Mouse (Mus musculus) G1E (cell line): ENCODE measurements at regions not wholly inside any gene's neighbourhood (a gene's known extent, or its start where the extent isn't known, plus 50 kb on each side); places are given as distances from the start of the nearest gene placed in this dataset.

Experiments used
- ATAC-seq: 2 replicates; pipeline ENCODE4 v1.8.0; 2016; ENCODE audit warnings: mild to moderate bottlenecking; ENCODE audit not compliant: insufficient number of reproducible peaks, poor library complexity, low FRiP score, severe bottlenecking; ENCODE audit errors: extremely low read depth
- DNase-seq: peaks from one replicate; pipeline ENCODE4 v3.0.0; 2012; ENCODE audit warnings: low spot score
- H3K27me3 ChIP-seq: 2 replicates; pipeline ENCODE4 v1.6.1; 2012; ENCODE audit warnings: mild to moderate bottlenecking, low read length, inconsistent platforms; ENCODE audit not compliant: insufficient read depth
- H3K36me3 ChIP-seq: replicated peaks from 2 replicates; pipeline ENCODE3; 2012; ENCODE audit warnings: mild to moderate bottlenecking, inconsistent platforms
- H3K4me1 ChIP-seq: 2 replicates; pipeline ENCODE4 v1.6.1; 2012; ENCODE audit warnings: low read depth, low read length, inconsistent platforms, mixed read lengths; ENCODE audit not compliant: insufficient read depth
- H3K4me3 ChIP-seq: 2 replicates; pipeline ENCODE4 v1.5.1; 2012; ENCODE audit warnings: low read depth, mild to moderate bottlenecking, inconsistent platforms, low read length, moderate library complexity, mixed read lengths
- H3K9me3 ChIP-seq: replicated peaks from 2 replicates; pipeline ENCODE4 v1.6.1; 2012; ENCODE audit warnings: inconsistent platforms
- CTCF ChIP-seq: IDR thresholded peaks from 2 replicates; pipeline ENCODE4 v1.5.1; 2012; ENCODE audit warnings: low read depth, low read length, inconsistent platforms, mixed read lengths
- GATA1 ChIP-seq: IDR thresholded peaks from 2 replicates; pipeline ENCODE4 v1.6.1; 2012; ENCODE audit warnings: borderline replicate concordance, low read length, inconsistent platforms, mixed read lengths
- GATA2 ChIP-seq: IDR thresholded peaks from 2 replicates; pipeline ENCODE4 v1.6.1; 2012; ENCODE audit warnings: low read depth, low read length, inconsistent platforms, borderline replicate concordance
- POLR2AphosphoS5 ChIP-seq: IDR thresholded peaks from 2 replicates; pipeline ENCODE4 v1.6.1; 2012; ENCODE audit warnings: low read depth, low read length, inconsistent platforms; ENCODE audit not compliant: insufficient replicate concordance
- TAL1 ChIP-seq: conservative IDR thresholded peaks from 2 replicates; pipeline ENCODE4 v1.6.1; 2012; ENCODE audit warnings: low read depth, low read length, inconsistent platforms, mixed read lengths

DNA sequence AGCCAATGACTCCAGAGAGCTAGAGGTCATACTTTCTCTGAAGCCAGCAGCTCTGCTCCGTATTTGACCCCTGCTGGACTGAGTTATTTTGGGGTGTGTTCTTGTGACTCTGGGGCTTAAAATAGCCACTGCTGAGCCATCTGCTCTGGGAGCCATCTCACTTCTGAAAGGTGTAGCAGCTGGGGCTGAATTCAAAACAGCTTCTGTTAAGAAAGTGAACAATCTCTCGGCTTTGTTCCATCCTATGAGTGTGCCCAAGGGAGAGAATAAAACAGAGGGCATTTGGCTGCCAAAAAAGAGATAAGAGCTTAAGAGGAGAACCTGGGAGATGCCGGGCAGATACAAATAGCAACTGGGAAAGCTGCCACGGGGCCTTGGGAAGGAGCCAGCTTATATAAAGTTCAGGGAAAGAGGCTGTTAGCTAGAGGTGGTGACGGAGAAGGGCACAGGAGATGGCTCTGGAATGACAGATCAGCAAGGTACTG is 611.7 kb upstream of the Castor2 start:
- H3K4me3 ChIP-seq: no peak overlapping the region
- H3K9me3 ChIP-seq: peaks cover 26% of the 10 kb centered on the region
- no peaks in the 10 kb centered on the region for H3K4me1 ChIP-seq
- no peaks in the 10 kb centered on the region for H3K27me3 ChIP-seq
- ATAC-seq: no peak
- no peak for DNase-seq
- TF ChIP-seq TAL1 (no peak), GATA2 (no peak), GATA1 (no peak), POLR2AphosphoS5 (no peak), CTCF (no peak)
- no peaks in the 10 kb centered on the region for H3K36me3 ChIP-seq

DNA sequence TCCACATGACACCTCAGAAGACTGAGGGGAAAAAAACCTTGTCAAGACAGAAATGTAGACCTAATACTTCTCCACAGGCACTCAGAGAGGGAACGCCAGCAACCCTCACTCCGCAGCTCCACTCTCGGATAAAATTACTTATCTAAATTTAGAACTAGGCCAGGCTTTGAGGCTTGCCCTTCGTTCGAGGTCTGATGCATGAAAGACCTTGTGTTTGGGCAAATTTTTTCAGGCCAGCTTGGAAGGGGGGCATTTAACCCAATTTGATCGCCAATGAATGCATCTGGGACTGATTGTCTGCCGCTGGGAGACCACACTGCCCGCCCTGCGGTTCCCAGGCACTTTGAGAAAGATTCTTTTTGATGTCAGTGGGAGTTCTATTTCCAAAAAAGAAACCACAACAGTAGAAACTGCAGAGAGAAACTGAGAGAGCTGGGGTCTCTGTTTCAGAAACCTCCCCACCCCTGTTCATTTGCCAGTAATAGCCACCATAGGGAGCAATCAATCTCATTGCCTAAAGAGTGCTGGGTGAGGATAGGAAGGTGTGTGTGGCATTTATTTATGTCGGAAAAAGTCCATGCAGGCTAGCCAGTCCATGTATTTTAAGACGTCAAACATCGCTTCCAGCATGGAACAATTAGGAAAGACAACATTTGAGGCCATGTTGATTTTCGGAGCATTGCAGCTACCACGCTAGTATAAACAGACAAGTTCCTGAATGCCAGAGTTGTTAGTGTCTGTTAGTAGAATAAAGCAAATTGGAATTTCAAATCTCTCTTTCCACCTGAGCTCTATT is 617.0 kb upstream of the Castor2 start:
- no peak for DNase-seq
- no peak for ATAC-seq
- Histone ChIP-seq H3K9me3 (peaks cover 35% of the 10 kb centered on the region), H3K36me3 (no peaks in the 10 kb centered on the region), H3K4me1 (no peaks in the 10 kb centered on the region), H3K27me3 (no peaks in the 10 kb centered on the region), H3K4me3 (no peak overlapping the region)
- TF ChIP-seq GATA2 (no peak), POLR2AphosphoS5 (no peak), TAL1 (no peak), CTCF (no peak)

DNA sequence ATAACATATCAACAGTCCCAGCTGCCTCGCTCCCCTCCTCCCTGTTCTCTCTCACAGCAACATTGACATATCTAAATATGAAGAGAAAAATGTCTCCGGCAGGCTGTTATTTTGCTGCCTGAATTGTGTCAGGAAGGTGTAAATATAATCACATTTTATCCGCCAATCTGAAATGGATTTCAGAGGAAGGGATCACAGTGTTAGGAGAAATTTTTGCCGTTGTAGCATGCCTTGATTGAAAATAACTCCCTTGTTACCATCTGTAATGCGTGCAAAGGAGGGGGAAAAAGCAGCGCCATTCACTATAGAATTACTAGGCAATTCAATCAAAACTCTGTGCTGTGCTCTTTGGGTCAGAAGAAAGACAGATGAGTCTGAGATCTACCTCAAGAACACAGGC is 620.3 kb upstream of the Castor2 start:
- H3K9me3 ChIP-seq: peaks cover 31% of the 10 kb centered on the region
- DNase-seq (no peak), ATAC-seq (no peak)
- H3K4me1 ChIP-seq: no peaks in the 10 kb centered on the region
- no peak for TF ChIP-seq GATA1
- no peak for TF ChIP-seq CTCF
- TF ChIP-seq GATA2: no peak
- no peak for TF ChIP-seq POLR2AphosphoS5
- no peak for TF ChIP-seq TAL1
- H3K4me3 ChIP-seq: no peak overlapping the region
- H3K36me3 ChIP-seq: no peaks in the 10 kb centered on the region
- H3K27me3 ChIP-seq: no peaks in the 10 kb centered on the region

DNA sequence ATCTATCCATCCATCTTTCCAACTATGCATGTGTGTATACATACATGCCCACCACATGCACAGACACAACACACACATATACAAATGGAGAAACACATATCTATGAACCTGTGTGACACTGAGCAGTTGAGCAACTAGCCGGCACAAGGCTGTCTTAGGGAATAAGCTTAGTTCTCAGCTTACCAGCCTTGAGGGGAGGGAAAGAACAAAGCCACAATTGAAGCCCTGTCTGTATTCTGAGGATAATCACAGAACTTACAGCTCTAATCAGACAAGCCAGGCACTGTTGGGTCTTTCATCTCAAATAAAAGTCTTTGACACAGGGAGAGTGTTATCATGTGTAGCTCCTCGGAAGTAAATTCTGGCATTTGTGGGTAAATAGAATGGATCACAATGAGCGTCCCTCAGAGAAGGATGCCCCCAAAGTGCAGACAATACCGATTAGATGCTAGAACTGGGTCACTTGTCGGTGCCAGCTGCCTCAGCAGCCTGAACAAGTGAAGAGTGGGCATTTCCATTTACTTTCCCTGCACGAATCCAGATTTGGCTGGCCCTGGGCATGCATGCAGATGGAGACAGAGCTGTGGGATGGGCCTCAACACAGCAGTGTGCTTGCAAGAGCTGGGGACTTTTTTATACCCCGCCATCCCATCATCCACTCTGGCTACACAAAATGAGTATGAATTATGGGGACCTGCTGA is 646.0 kb upstream of the Castor2 start:
- DNase-seq (no peak), ATAC-seq (no peak)
- no peak overlapping the region for H3K4me3 ChIP-seq
- no peaks in the 10 kb centered on the region for H3K36me3 ChIP-seq
- H3K4me1 ChIP-seq: no peaks in the 10 kb centered on the region
- TF ChIP-seq GATA2 (no peak), CTCF (no peak), GATA1 (no peak), TAL1 (no peak), POLR2AphosphoS5 (no peak)
- H3K27me3 ChIP-seq: no peaks in the 10 kb centered on the region
- H3K9me3 ChIP-seq: peaks cover 25% of the 10 kb centered on the region

DNA sequence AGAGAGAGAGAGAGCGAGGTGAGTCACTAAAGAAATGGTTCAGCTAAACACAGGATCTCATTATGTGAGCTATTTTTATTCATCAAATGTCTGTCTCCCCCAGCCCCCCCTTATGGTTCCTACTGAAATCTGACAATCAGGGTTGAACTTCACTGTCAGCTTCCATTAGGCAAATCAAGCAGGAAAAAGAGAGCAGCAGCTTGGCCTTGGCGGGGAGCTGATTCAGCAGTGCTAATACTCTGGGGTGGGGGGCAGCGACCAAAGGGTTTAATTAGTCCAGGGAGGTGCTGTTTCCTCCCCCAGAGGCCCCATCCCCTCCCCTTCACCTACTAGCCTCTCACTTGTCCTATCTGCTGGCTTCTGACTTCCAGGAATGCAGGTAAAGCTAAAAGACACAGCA is 649.6 kb upstream of the Castor2 start:
- ATAC-seq: no peak
- no peak for TF ChIP-seq POLR2AphosphoS5
- TF ChIP-seq TAL1: no peak
- TF ChIP-seq CTCF: no peak
- TF ChIP-seq GATA1: no peak
- TF ChIP-seq GATA2: no peak
- H3K4me3 ChIP-seq: no peak overlapping the region
- H3K27me3 ChIP-seq: no peaks in the 10 kb centered on the region
- peaks cover 27% of the 10 kb centered on the region for H3K9me3 ChIP-seq
- no peak for DNase-seq
- no peaks in the 10 kb centered on the region for H3K36me3 ChIP-seq
- H3K4me1 ChIP-seq: no peaks in the 10 kb centered on the region

DNA sequence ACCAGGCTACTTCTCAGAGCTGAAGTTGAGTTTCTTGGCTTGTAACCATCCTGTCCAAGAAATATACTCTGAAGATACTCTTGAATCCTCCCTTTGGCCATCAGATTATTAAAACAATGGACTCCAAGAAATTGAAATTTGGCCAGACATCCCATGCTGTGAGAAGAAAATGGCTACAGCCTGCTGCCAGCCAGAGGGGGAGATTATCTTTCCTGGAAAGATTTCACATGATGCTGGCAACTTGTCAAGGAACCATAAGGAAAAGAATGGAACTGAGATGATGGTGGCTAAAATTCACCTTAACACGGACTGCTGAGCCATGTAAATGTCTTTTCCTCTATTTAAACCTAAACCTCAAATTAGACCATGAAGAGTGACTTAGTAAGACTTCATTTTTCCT is 698.7 kb upstream of the Castor2 start:
- Histone ChIP-seq H3K27me3 (no peaks in the 10 kb centered on the region), H3K4me3 (no peak overlapping the region), H3K9me3 (peaks cover 15% of the 10 kb centered on the region), H3K36me3 (no peaks in the 10 kb centered on the region), H3K4me1 (no peaks in the 10 kb centered on the region)
- no peak for DNase-seq
- ATAC-seq: no peak
- no peak for TF ChIP-seq POLR2AphosphoS5
- no peak for TF ChIP-seq TAL1
- no peak for TF ChIP-seq CTCF
- no peak for TF ChIP-seq GATA2
